Comparison of ENCODE assay signal across 10 mouse cellular contexts in genomic region chr11:12434597-12434996, GRCm38 (mm10). TPM values are rescaled to one million over a fixed set of nuclear protein-coding genes. Genes with fewer than 3 reads are reported as not detected.
DNase-seq lines count a peak whose midpoint lies in the region; ATAC-seq lines count a peak whose summit lies in the region.
"Had no signal": no experiment of that assay in that cellular context is flagged by ENCODE, and none has a peak within 500 bp of the region (broad histone marks: within the 10 kb centered on the region; RNA-seq: fewer than 3 reads in every experiment).

No protein-coding gene starts in this region.

- DNase-seq in gastrocnemius, adult 18-20 months (ENCODE audit: low spot score) = peak; percentile 38
- DNase-seq in gastrocnemius, postnatal 4 days (ENCODE audit: low spot score in 2 of 2) = no peak
- peak; percentile 15 for DNase-seq in neural tube, embryonic 11.5 days (ENCODE audit: low spot score)
- DNase-seq in heart, postnatal 4 days = peak; percentile 17
- no peak for DNase-seq in left cerebral cortex, adult 11 months (ENCODE audit: low spot score)

- no peaks in the 10 kb centered on the region for H3K9me3 ChIP-seq in neural tube, embryonic 11.5 days (ENCODE audit: control insufficient read depth, low read length)
- no peaks in the 10 kb centered on the region for H3K9me3 ChIP-seq in neural tube, embryonic 15.5 days (replicated peaks)
- no peaks in the 10 kb centered on the region for H3K9me3 ChIP-seq in neural tube, embryonic 14.5 days (ENCODE audit: control insufficient read depth, low read length)
- H3K9me3 ChIP-seq: megakaryocyte, embryonic 14.5 days had no signal

- no peak overlapping the region for H3K27ac ChIP-seq in neural tube, embryonic 11.5 days (ENCODE audit: low read depth, low read length)
- no peak overlapping the region for H3K27ac ChIP-seq in neural tube, embryonic 15.5 days (replicated peaks)
- no peak overlapping the region for H3K27ac ChIP-seq in neural tube, embryonic 14.5 days (ENCODE audit: low read depth, low read length)

- 66% methylated on average over 4 of the region's 4 CpGs for WGBS in neural tube, embryonic 11.5 days
- WGBS in neural tube, embryonic 15.5 days = 64% methylated on average over 4 of the region's 4 CpGs
- WGBS in neural tube, embryonic 14.5 days = 61% methylated on average over 4 of the region's 4 CpGs

- H3K4me1 ChIP-seq in neural tube, embryonic 11.5 days (ENCODE audit: control insufficient read depth, insufficient read depth, low read length) = no peaks in the 10 kb centered on the region
- H3K4me1 ChIP-seq in neural tube, embryonic 15.5 days = peaks cover 7% of the 10 kb centered on the region; the same call in 1 of the 2 replicates
- H3K4me1 ChIP-seq in neural tube, embryonic 14.5 days (ENCODE audit: control insufficient read depth, insufficient read depth, low read length) = peaks cover 4% of the 10 kb centered on the region; the same call in 1 of the 2 replicates
- H3K4me1 ChIP-seq: megakaryocyte, embryonic 14.5 days had no signal

- 0 out of 2 replicates have a peak, but pooled peaks have one; percentile 29 for ATAC-seq in neural tube, embryonic 11.5 days (ENCODE audit: insufficient read depth, low FRiP score, low TSS enrichment)
- no peak for ATAC-seq in neural tube, embryonic 15.5 days (ENCODE audit: low FRiP score)
- ATAC-seq in neural tube, embryonic 14.5 days (ENCODE audit: low read depth) = peak; percentile 60; the same call in 1 of the 2 replicates
- no peak for ATAC-seq in erythroblast, adult 5-6 weeks (replicated peaks; ENCODE audit: low FRiP score, poor library complexity, severe bottlenecking)

- no peaks in the 10 kb centered on the region for H3K27me3 ChIP-seq in neural tube, embryonic 11.5 days (ENCODE audit: control insufficient read depth, insufficient read depth, low read length)
- no peaks in the 10 kb centered on the region for H3K27me3 ChIP-seq in neural tube, embryonic 15.5 days (replicated peaks)
- H3K27me3 ChIP-seq in neural tube, embryonic 14.5 days (ENCODE audit: control insufficient read depth, insufficient read depth, low read length) = no peaks in the 10 kb centered on the region
- H3K27me3 ChIP-seq: megakaryocyte, embryonic 14.5 days had no signal

- no peak overlapping the region for H3K9ac ChIP-seq in neural tube, embryonic 11.5 days (ENCODE audit: low read length)
- H3K9ac ChIP-seq in neural tube, embryonic 15.5 days (replicated peaks) = no peak overlapping the region
- no peak overlapping the region for H3K9ac ChIP-seq in neural tube, embryonic 14.5 days (replicated peaks; ENCODE audit: low read depth, low read length)

- no peak overlapping the region for H3K4me3 ChIP-seq in neural tube, embryonic 11.5 days (ENCODE audit: low read depth, low read length)
- H3K4me3 ChIP-seq in neural tube, embryonic 15.5 days (replicated peaks) = no peak overlapping the region
- no peak overlapping the region for H3K4me3 ChIP-seq in neural tube, embryonic 14.5 days (ENCODE audit: low read depth, low read length)
- H3K4me3 ChIP-seq: megakaryocyte, embryonic 14.5 days had no signal

- H3K4me2 ChIP-seq in neural tube, embryonic 11.5 days (ENCODE audit: low read depth) = no peak overlapping the region
- H3K4me2 ChIP-seq in neural tube, embryonic 15.5 days = no peak overlapping the region
- H3K4me2 ChIP-seq in neural tube, embryonic 14.5 days (ENCODE audit: low read depth, low read length) = no peak overlapping the region

- H3K36me3 ChIP-seq in neural tube, embryonic 11.5 days (ENCODE audit: control insufficient read depth, insufficient read depth, low read length) = no peaks in the 10 kb centered on the region
- H3K36me3 ChIP-seq in neural tube, embryonic 15.5 days = no peaks in the 10 kb centered on the region
- no peaks in the 10 kb centered on the region for H3K36me3 ChIP-seq in neural tube, embryonic 14.5 days (ENCODE audit: control insufficient read depth, insufficient read depth, low read length)

RNA-seq across cellular contexts. Expression of gene Cobl, which starts 30.2 kb away (rescaled TPM):
- 100 to 1,000 TPM; 121 to 139 TPM for total RNA-seq in gastrocnemius, adult 18-20 months (2021)
- total RNA-seq in gastrocnemius, postnatal 4 days (2021) = 100 to 1,000 TPM; 188 to 241 TPM
- polyA plus RNA-seq in neural tube, embryonic 11.5 days (2014; fragmentation: Nextera tagmentation; extraction: Ambion mirVana) = 2.7 and 5.6 TPM in 2 replicates
- polyA plus RNA-seq in neural tube, embryonic 15.5 days (2015; fragmentation: Nextera tagmentation; extraction: Ambion mirVana) = 13.9 and 15.6 TPM in 2 replicates
- total RNA-seq in heart, postnatal 4 days (2021) = 10 to 100 TPM; 48.6 to 50.2 TPM
- polyA plus RNA-seq in neural tube, embryonic 14.5 days (2014; fragmentation: Nextera tagmentation; extraction: Ambion mirVana) = 12.3 and 16.3 TPM in 2 replicates
- not detected in 2 replicates for total RNA-seq in erythroblast, adult 5-6 weeks (2015; ENCODE audit: low replicate concordance)
- total RNA-seq in erythroblast, adult 5-6 weeks (2017; ENCODE audit: low replicate concordance) = not detected in 2 replicates
- total RNA-seq: common myeloid progenitor, adult 5-6 weeks had no signal

Comparison
In these comparisons a context has a peak if more than half of its experiments do, and no peak if none do; other contexts are left out.
1. DNase-seq: peak in gastrocnemius, adult 18-20 months (single experiment), neural tube, embryonic 11.5 days (single experiment) and heart, postnatal 4 days (single experiment); none in gastrocnemius, postnatal 4 days (0 of 2) and left cerebral cortex, adult 11 months (single experiment).
2. ATAC-seq: peak in neural tube, embryonic 11.5 days (single experiment) and neural tube, embryonic 14.5 days (single experiment); none in neural tube, embryonic 15.5 days (single experiment) and erythroblast, adult 5-6 weeks (single experiment).
3. RNA of gene Cobl, which starts 30.2 kb away (total RNA-seq): 188 to 241 TPM in gastrocnemius, postnatal 4 days, 121 to 139 TPM in gastrocnemius, adult 18-20 months and 48.6 to 50.2 TPM in heart, postnatal 4 days; not detected in erythroblast, adult 5-6 weeks; every median in the first group is over 10 times any median in the second.